Mouse (Mus musculus): ENCODE data around the gene 1700016H13Rik.
A peak's percentile ranks its signal among the peaks of the same experiment; 100 is the strongest.

- TF ChIP-seq CTCF (IDR thresholded peaks at IDR 0.05) (no peak), EP300 (IDR thresholded peaks at IDR 0.05) (peak; percentile 23; the same call in 1 of the 2 replicates)
Measured at GRCm38 (mm10) chr5:103624831-103625230, 31.0 kb downstream of the 1700016H13Rik start.
